Mouse (Mus musculus) midbrain, postnatal 0 days (tissue): ENCODE measurements around the gene Gorasp2. TPM values are rescaled to one million over a fixed set of nuclear protein-coding genes. Genes with fewer than 3 reads are reported as not detected.

Experiments
- ATAC-seq: fragments of 200-750 bp; cut with Nextera tagmentation; 2 replicates; pipeline ENCODE4 v1.8.0; 2017; ENCODE audit warnings: moderate number of reproducible peaks, mild to moderate bottlenecking, moderate TSS enrichment, moderate library complexity; ENCODE audit not compliant: low FRiP score
- DNase-seq: peaks from one replicate; pipeline ENCODE4 v3.0.0-alpha.2; 2015; ENCODE audit warnings: low spot score
- H3K27ac ChIP-seq: fragments of 300-500 bp; sonication (generic); 2 replicates; pipeline ENCODE4 v1.5.1; 2014; ENCODE audit warnings: low read depth, mild to moderate bottlenecking, low read length, mixed read lengths
- H3K27me3 ChIP-seq: fragments of 300-500 bp; sonication (generic); 2 replicates; pipeline ENCODE4 v1.6.1; 2014; ENCODE audit warnings: low read length, control low read depth, mixed read lengths; ENCODE audit not compliant: insufficient read depth
- H3K36me3 ChIP-seq: fragments of 300-500 bp; sonication (generic); 2 replicates; pipeline ENCODE4 v1.6.1; 2014; ENCODE audit warnings: low read length, control low read depth, mixed read lengths; ENCODE audit not compliant: insufficient read depth
- H3K4me1 ChIP-seq: fragments of 300-500 bp; sonication (generic); 2 replicates; pipeline ENCODE4 v1.6.1; 2014; ENCODE audit warnings: mild to moderate bottlenecking, control low read depth, antibody characterized with exemption, low read length, mixed read lengths; ENCODE audit not compliant: insufficient read depth
- H3K4me2 ChIP-seq: fragments of 300-500 bp; sonication (generic); 2 replicates; pipeline ENCODE4 v1.6.1; 2014; ENCODE audit warnings: low read depth, mild to moderate bottlenecking, low read length, mixed read lengths; ENCODE audit not compliant: poor library complexity, severe bottlenecking
- H3K4me3 ChIP-seq: fragments of 300-500 bp; sonication (generic); 2 replicates; pipeline ENCODE4 v1.5.1; 2014; ENCODE audit warnings: low read depth, mild to moderate bottlenecking, low read length, moderate library complexity
- H3K9ac ChIP-seq: fragments of 300-500 bp; sonication (generic); replicated peaks from 2 replicates; pipeline ENCODE4 v1.6.1; 2014; ENCODE audit warnings: mild to moderate bottlenecking, low read length, moderate library complexity, mixed read lengths; ENCODE audit not compliant: poor library complexity, severe bottlenecking
- H3K9me3 ChIP-seq: fragments of 300-500 bp; sonication (generic); 2 replicates; pipeline ENCODE4 v1.6.1; 2016; ENCODE audit warnings: low read length, control low read depth
- CTCF ChIP-seq: IDR thresholded peaks from 2 replicates; pipeline ENCODE4 v1.5.1; 2016; ENCODE audit warnings: antibody characterized with exemption, mild to moderate bottlenecking
- WGBS: fragments of 180-500 bp; shearing (Covaris S2); extraction: QIAGEN DNeasy Blood & Tissue Kit; methylation state at CpG from one replicate; pipeline ENCODE4 v1.1.7; 2014; 5-methylcytosine and 5-hydroxymethylcytosine counted together
- polyA plus RNA-seq: library from polyadenylated mRNA; unstranded; fragments of >200 nt; fragmentation: Nextera tagmentation; extraction: Ambion mirVana; gene quantifications from 2 replicates; pipeline ENCODE4 v1.2.1, GENCODE M21; 2015
- total RNA-seq: library from RNA; depleted of rRNA; stranded (reverse); fragments of >200 nt; gene quantifications from 2 replicates; pipeline ENCODE4 v1.2.3, GENCODE M21; 2014; rRNA removed

The Gorasp2 gene
- total and polyA plus RNA-seq, 2 experiments from 2014 or later: 106 to 160 TPM

DNA sequence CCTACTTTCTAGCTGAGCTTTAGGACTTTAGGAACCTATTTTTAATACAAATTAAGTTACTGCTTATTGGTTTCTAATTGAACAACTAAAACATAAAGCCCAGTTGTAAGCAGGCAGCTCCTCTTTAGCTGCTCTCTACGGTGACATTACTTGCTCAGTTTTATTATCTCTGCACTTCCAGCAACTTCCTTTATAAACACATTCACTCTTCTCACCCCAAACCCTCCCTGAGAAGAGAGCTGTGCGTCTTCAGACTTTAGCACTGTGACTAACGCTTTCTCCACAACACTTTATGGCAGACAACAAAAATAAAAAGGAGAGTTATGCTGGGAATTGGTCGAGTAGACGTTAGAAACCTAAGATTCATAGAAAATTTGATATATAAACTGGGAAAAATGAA lies 74.6 kb downstream of the Gorasp2 start:
- Histone ChIP-seq H3K4me1 (no peaks in the 10 kb centered on the region), H3K27me3 (no peaks in the 10 kb centered on the region), H3K36me3 (peaks cover 2% of the 10 kb centered on the region; the same call in 1 of the 2 replicates), H3K9ac (no peak overlapping the region), H3K4me2 (no peak overlapping the region), H3K9me3 (no peaks in the 10 kb centered on the region), H3K4me3 (no peak overlapping the region), H3K27ac (no peak overlapping the region)
- WGBS: 70% methylated on average over 5 of the region's 5 CpGs
- ATAC-seq (no peak), DNase-seq (peak; percentile 5)
- TF ChIP-seq CTCF: no peak

- Histone ChIP-seq H3K4me1 (no peaks in the 10 kb centered on the region), H3K9ac (no peak overlapping the region), H3K36me3 (peaks cover 6% of the 10 kb centered on the region; the same call in 1 of the 2 replicates), H3K4me2 (no peak overlapping the region), H3K9me3 (no peaks in the 10 kb centered on the region), H3K27me3 (no peaks in the 10 kb centered on the region), H3K27ac (no peak overlapping the region), H3K4me3 (no peak overlapping the region)
- no peak for TF ChIP-seq CTCF
- ATAC-seq: no peak
- no peak for DNase-seq
- WGBS: 60% methylated on average over 5 of the region's 5 CpGs
Measured at GRCm38 (mm10) chr2:70741901-70742300, 80.5 kb downstream of the Gorasp2 start.

- Histone ChIP-seq H3K27ac (no peak overlapping the region), H3K4me1 (no peaks in the 10 kb centered on the region), H3K36me3 (peaks cover 6% of the 10 kb centered on the region; the same call in 1 of the 2 replicates), H3K9me3 (no peaks in the 10 kb centered on the region), H3K9ac (no peak overlapping the region), H3K4me2 (no peak overlapping the region), H3K27me3 (no peaks in the 10 kb centered on the region), H3K4me3 (no peak overlapping the region)
- no peak for TF ChIP-seq CTCF
- ATAC-seq (no peak), DNase-seq (no peak)
- 83% methylated on average over 2 of the region's 2 CpGs for WGBS
Measured at GRCm38 (mm10) chr2:70742588-70742987, 81.2 kb downstream of the Gorasp2 start.

- Histone ChIP-seq H3K4me1 (no peaks in the 10 kb centered on the region), H3K9me3 (no peaks in the 10 kb centered on the region), H3K36me3 (peaks cover 6% of the 10 kb centered on the region; the same call in 1 of the 2 replicates), H3K4me2 (no peak overlapping the region), H3K9ac (no peak overlapping the region), H3K27me3 (no peaks in the 10 kb centered on the region), H3K4me3 (no peak overlapping the region), H3K27ac (no peak overlapping the region)
- DNase-seq: no peak
- no peak for TF ChIP-seq CTCF
- no peak for ATAC-seq
- WGBS: 92% methylated on average over 2 of the region's 2 CpGs
Measured at GRCm38 (mm10) chr2:70751655-70752054, 90.3 kb downstream of the Gorasp2 start.

DNA sequence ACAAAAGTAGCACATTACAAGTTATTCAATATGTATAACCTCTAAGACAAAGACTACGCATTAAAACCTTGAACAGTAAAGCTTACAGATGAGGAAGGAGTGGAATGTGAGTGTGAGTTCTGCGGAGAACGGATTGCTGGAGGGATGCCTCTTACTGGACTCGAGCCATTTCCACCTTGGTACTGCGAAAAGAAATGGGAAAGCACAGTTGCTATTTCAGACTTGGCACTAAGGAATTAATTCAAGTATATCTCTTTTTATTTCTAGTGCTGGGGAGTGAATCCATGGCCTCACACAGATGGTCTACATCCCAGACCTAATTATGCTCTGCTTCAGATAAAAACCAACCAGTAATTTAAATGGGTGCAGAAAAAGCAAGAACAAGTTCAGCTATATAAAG lies 90.8 kb downstream of the Gorasp2 start:
- Histone ChIP-seq H3K4me3 (no peak overlapping the region), H3K27me3 (no peaks in the 10 kb centered on the region), H3K4me1 (no peaks in the 10 kb centered on the region), H3K36me3 (peaks cover 6% of the 10 kb centered on the region; the same call in 1 of the 2 replicates), H3K9ac (no peak overlapping the region), H3K27ac (no peak overlapping the region), H3K4me2 (no peak overlapping the region), H3K9me3 (no peaks in the 10 kb centered on the region)
- TF ChIP-seq CTCF: no peak
- DNase-seq (no peak), ATAC-seq (no peak)
- 97% methylated on average over 5 of the region's 5 CpGs for WGBS

Other genes with a start within 250 kb of the Gorasp2 start
- gene Sp5, start 186.7 kb upstream of the Gorasp2 start, total RNA-seq: 24.0 and 26.3 TPM in 2 replicates
- gene Sp5, start 186.7 kb upstream of the Gorasp2 start, polyA plus RNA-seq: 21.7 and 22.8 TPM in 2 replicates
- gene Erich2, start 152.8 kb upstream of the Gorasp2 start, total RNA-seq: 0.52 and 0.66 TPM in 2 replicates
- 3.1 and 3.4 TPM in 2 replicates for gene Erich2, start 152.8 kb upstream of the Gorasp2 start, polyA plus RNA-seq
- 154 and 181 TPM in 2 replicates for gene Gad1, start 108.5 kb upstream of the Gorasp2 start, total RNA-seq
- 160 and 176 TPM in 2 replicates for gene Gad1, start 108.5 kb upstream of the Gorasp2 start, polyA plus RNA-seq
- gene Gm26558, start 532 bp downstream of the Gorasp2 start, total RNA-seq: 1.6 and 1.8 TPM in 2 replicates
- 4.0 and 6.5 TPM in 2 replicates for gene Gm26558, start 532 bp downstream of the Gorasp2 start, polyA plus RNA-seq
- 22.1 and 34.2 TPM in 2 replicates for gene Tlk1, start 164.2 kb downstream of the Gorasp2 start, total RNA-seq
- 18.6 and 25.0 TPM in 2 replicates for gene Tlk1, start 164.2 kb downstream of the Gorasp2 start, polyA plus RNA-seq